Mouse (Mus musculus): ENCODE measurements around the gene Tor1b. TPM values are rescaled to one million over a fixed set of nuclear protein-coding genes. Genes with fewer than 3 reads are reported as not detected.
"Not testable (repeated sequence)": the region's sequence is repeated elsewhere in the genome, so short reads cannot be mapped to it uniquely, and the experiment has no call there.

Tor1b gene
- polyA plus RNA-seq, 1 experiment from 2014 or later = 27.2 TPM

- no peak overlapping the region; the same call in 1 of the 2 replicates for H3K9ac ChIP-seq (ENCODE audit: low read depth, low read length)
- H3K4me1 ChIP-seq (replicated peaks; ENCODE audit: control insufficient read depth, insufficient read depth, low read length) = peaks cover 11% of the 10 kb centered on the region
- 20% methylated on average over 14 of the region's 14 CpGs for WGBS
- H3K4me3 ChIP-seq (ENCODE audit: low read depth, low read length) = no peak overlapping the region
- no peaks in the 10 kb centered on the region for H3K27me3 ChIP-seq (replicated peaks; ENCODE audit: control insufficient read depth, insufficient read depth, low read length)
- H3K36me3 ChIP-seq (ENCODE audit: control insufficient read depth, insufficient read depth, low read length) = no peaks in the 10 kb centered on the region
- no peaks in the 10 kb centered on the region for H3K9me3 ChIP-seq (ENCODE audit: control insufficient read depth, low read length)
- DNase-seq (ENCODE audit: low spot score) = peak; percentile 77
- H3K4me2 ChIP-seq = peak overlapping the region; percentile 58
- peak; percentile 71 for ATAC-seq (replicated peaks; ENCODE audit: low FRiP score)
- 0 out of 2 replicates have a peak overlapping the region, but pooled peaks have one; percentile 3 for H3K27ac ChIP-seq (ENCODE audit: low read depth, low read length)
Measured at GRCm38 (mm10) chr2:30927844-30928628, 24.7 kb upstream of the Tor1b start.

- Histone ChIP-seq H3K9me3 (ENCODE audit: control insufficient read depth, low read length) (no peaks in the 10 kb centered on the region), H3K27ac (ENCODE audit: low read depth, low read length) (no peak overlapping the region), H3K4me3 (ENCODE audit: low read depth, low read length) (peak overlapping the region; percentile 36), H3K27me3 (replicated peaks; ENCODE audit: control insufficient read depth, insufficient read depth, low read length) (no peaks in the 10 kb centered on the region), H3K4me1 (replicated peaks; ENCODE audit: control insufficient read depth, insufficient read depth, low read length) (peaks cover 11% of the 10 kb centered on the region), H3K9ac (ENCODE audit: low read depth, low read length) (peak overlapping the region; percentile 0; the same call in 1 of the 2 replicates), H3K36me3 (ENCODE audit: control insufficient read depth, insufficient read depth, low read length) (no peaks in the 10 kb centered on the region), H3K4me2 (peak overlapping the region; percentile 58)
- 26% methylated on average over 12 of the region's 12 CpGs for WGBS
- ATAC-seq (replicated peaks; ENCODE audit: low FRiP score) = peak; percentile 90
- peak; percentile 60 for DNase-seq (ENCODE audit: low spot score)
Measured at GRCm38 (mm10) chr2:30928893-30929482, 23.8 kb upstream of the Tor1b start.

DNA sequence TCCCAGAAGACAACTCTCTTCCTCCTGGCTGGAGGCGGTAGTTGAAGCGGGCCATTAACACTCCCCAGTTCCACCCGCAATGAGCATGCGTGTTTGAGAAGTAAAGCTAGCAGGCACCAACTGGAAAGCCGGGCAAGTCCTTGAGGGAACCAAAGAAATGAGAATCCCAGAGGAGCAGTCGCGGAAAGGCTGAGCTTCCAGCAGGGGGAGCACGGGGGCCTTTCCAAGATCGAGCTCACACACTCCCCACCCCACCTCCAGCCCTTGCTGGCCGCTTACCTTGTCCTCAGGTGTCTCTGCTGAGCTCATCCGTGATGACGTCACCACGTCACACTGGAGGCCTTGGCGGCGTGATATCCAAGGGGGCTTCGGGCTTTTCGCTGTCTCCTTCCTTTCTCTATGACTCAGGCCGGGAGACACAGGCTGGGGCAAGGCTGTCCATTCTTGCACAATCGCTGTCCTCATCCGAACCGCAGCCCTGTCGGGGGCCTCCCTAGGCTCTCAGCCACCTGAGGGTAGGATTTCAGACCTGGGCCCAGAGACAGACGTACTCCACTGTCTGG is 23.2 kb upstream of the Tor1b start, which contains the start of gene Ptges:
Gene Ptges (minus strand): TSS at position 381 of the 563 bp plus-strand sequence.
- Histone ChIP-seq H3K4me2 (peak within 1 kb of the TSS; percentile 58), H3K36me3 (ENCODE audit: control insufficient read depth, insufficient read depth, low read length) (no peaks in the 10 kb centered on the region), H3K27me3 (replicated peaks; ENCODE audit: control insufficient read depth, insufficient read depth, low read length) (no peaks in the 10 kb centered on the region), H3K4me1 (replicated peaks; ENCODE audit: control insufficient read depth, insufficient read depth, low read length) (peaks cover 11% of the 10 kb centered on the region), H3K27ac (ENCODE audit: low read depth, low read length) (no peak within 1 kb of the TSS), H3K9ac (ENCODE audit: low read depth, low read length) (peak within 1 kb of the TSS; percentile 0; the same call in 1 of the 2 replicates), H3K9me3 (ENCODE audit: control insufficient read depth, low read length) (no peaks in the 10 kb centered on the region), H3K4me3 (ENCODE audit: low read depth, low read length) (peak within 1 kb of the TSS; percentile 36)
- 0 out of 2 replicates have a peak, but pooled peaks have one; percentile 40 for ATAC-seq (replicated peaks; ENCODE audit: low FRiP score)
- WGBS = 5% methylated on average over 23 of the region's 23 CpGs
- peak; percentile 65 for DNase-seq (ENCODE audit: low spot score)

GRCm38 (mm10) chr2:30930846-30931245 is 21.9 kb upstream of the Tor1b start:
- not testable (repeated sequence) for H3K27ac ChIP-seq (ENCODE audit: low read depth, low read length); H3K27me3 ChIP-seq (replicated peaks; ENCODE audit: control insufficient read depth, insufficient read depth, low read length); H3K9ac ChIP-seq (ENCODE audit: low read depth, low read length); H3K9me3 ChIP-seq (ENCODE audit: control insufficient read depth, low read length); DNase-seq (ENCODE audit: low spot score); ATAC-seq (replicated peaks; ENCODE audit: low FRiP score); H3K36me3 ChIP-seq (ENCODE audit: control insufficient read depth, insufficient read depth, low read length); H3K4me3 ChIP-seq (ENCODE audit: low read depth, low read length); H3K4me2 ChIP-seq
- 65% methylated on average over 2 of the region's 2 CpGs for WGBS
- peaks cover 11% of the 10 kb centered on the region for H3K4me1 ChIP-seq (replicated peaks; ENCODE audit: control insufficient read depth, insufficient read depth, low read length)

- WGBS = 80% methylated on average over 3 of the region's 3 CpGs
- no peak overlapping the region for H3K4me3 ChIP-seq (ENCODE audit: low read depth, low read length)
- ATAC-seq (replicated peaks; ENCODE audit: low FRiP score) (no peak), DNase-seq (ENCODE audit: low spot score) (no peak)
- H3K27me3 ChIP-seq (replicated peaks; ENCODE audit: control insufficient read depth, insufficient read depth, low read length) = no peaks in the 10 kb centered on the region
- H3K4me2 ChIP-seq = no peak overlapping the region
- no peaks in the 10 kb centered on the region for H3K36me3 ChIP-seq (ENCODE audit: control insufficient read depth, insufficient read depth, low read length)
- no peak overlapping the region for H3K9ac ChIP-seq (ENCODE audit: low read depth, low read length)
- H3K27ac ChIP-seq (ENCODE audit: low read depth, low read length) = no peak overlapping the region
- H3K9me3 ChIP-seq (ENCODE audit: control insufficient read depth, low read length) = no peaks in the 10 kb centered on the region
- peaks cover 11% of the 10 kb centered on the region for H3K4me1 ChIP-seq (replicated peaks; ENCODE audit: control insufficient read depth, insufficient read depth, low read length)
Measured at GRCm38 (mm10) chr2:30931922-30932321, 20.8 kb upstream of the Tor1b start.

DNA sequence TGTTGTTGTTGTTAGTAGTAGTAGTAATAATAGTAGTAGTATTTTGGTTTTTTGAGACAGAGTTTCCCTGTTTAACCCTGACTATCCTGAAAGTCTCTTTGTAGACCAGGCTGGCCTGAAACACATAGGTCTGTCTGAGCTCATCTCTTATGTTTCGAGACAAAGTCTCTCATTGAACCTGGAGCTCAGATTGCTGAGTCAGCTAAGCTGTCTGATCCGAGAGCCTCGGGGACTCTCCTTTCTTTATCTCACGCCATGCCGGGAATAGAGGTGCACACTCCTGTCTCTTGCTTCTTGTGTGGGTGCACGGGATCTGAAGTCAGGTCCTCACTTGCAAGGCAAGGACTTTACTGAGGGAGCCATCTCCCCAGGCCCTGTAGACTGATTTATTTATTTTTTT is 19.7 kb upstream of the Tor1b start:
- ATAC-seq (replicated peaks; ENCODE audit: low FRiP score) (no peak), DNase-seq (ENCODE audit: low spot score) (no peak)
- Histone ChIP-seq H3K9me3 (ENCODE audit: control insufficient read depth, low read length) (no peaks in the 10 kb centered on the region), H3K27me3 (replicated peaks; ENCODE audit: control insufficient read depth, insufficient read depth, low read length) (no peaks in the 10 kb centered on the region), H3K4me1 (replicated peaks; ENCODE audit: control insufficient read depth, insufficient read depth, low read length) (peaks cover 11% of the 10 kb centered on the region), H3K4me2 (no peak overlapping the region), H3K9ac (ENCODE audit: low read depth, low read length) (no peak overlapping the region), H3K27ac (ENCODE audit: low read depth, low read length) (no peak overlapping the region), H3K36me3 (ENCODE audit: control insufficient read depth, insufficient read depth, low read length) (no peaks in the 10 kb centered on the region), H3K4me3 (ENCODE audit: low read depth, low read length) (no peak overlapping the region)
- WGBS = 76% methylated on average over 6 of the region's 6 CpGs

DNA sequence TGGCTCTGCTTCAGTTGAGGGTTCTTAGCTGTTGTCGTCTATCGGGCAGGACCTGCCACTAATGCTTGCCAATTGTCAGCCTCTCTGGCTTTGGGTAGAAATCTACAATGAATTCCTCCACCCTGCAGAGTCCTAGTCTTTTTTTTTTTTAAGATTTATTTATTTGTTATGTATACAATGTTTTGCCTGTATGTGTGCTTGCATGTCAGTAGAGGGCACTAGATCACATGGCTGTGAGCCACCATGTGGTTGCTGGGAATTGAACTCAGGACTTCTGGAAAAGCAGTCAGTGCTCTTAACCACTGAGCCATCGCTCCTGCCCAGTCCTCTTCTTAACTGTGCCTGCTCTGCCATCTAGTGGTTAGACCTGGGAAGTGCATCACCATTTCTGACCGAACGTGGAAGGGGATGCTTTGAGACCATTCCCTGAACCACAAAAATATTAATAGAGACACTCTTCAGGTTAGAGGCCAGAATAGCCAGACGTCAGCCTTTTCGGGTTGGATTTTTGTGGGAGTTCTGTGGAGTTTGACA is 18.8 kb upstream of the Tor1b start:
- ATAC-seq (replicated peaks; ENCODE audit: low FRiP score) (no peak), DNase-seq (ENCODE audit: low spot score) (no peak)
- Histone ChIP-seq H3K36me3 (ENCODE audit: control insufficient read depth, insufficient read depth, low read length) (no peaks in the 10 kb centered on the region), H3K9ac (ENCODE audit: low read depth, low read length) (no peak overlapping the region), H3K27me3 (replicated peaks; ENCODE audit: control insufficient read depth, insufficient read depth, low read length) (no peaks in the 10 kb centered on the region), H3K4me2 (no peak overlapping the region), H3K4me1 (replicated peaks; ENCODE audit: control insufficient read depth, insufficient read depth, low read length) (peaks cover 7% of the 10 kb centered on the region), H3K27ac (ENCODE audit: low read depth, low read length) (no peak overlapping the region), H3K9me3 (ENCODE audit: control insufficient read depth, low read length) (no peaks in the 10 kb centered on the region), H3K4me3 (ENCODE audit: low read depth, low read length) (no peak overlapping the region)
- 18% methylated on average over 7 of the region's 7 CpGs for WGBS

- Histone ChIP-seq H3K9ac (ENCODE audit: low read depth, low read length) (no peak overlapping the region), H3K4me2 (no peak overlapping the region), H3K4me3 (ENCODE audit: low read depth, low read length) (no peak overlapping the region), H3K27ac (ENCODE audit: low read depth, low read length) (no peak overlapping the region), H3K4me1 (replicated peaks; ENCODE audit: control insufficient read depth, insufficient read depth, low read length) (no peaks in the 10 kb centered on the region), H3K36me3 (ENCODE audit: control insufficient read depth, insufficient read depth, low read length) (no peaks in the 10 kb centered on the region), H3K9me3 (ENCODE audit: control insufficient read depth, low read length) (no peaks in the 10 kb centered on the region), H3K27me3 (replicated peaks; ENCODE audit: control insufficient read depth, insufficient read depth, low read length) (no peaks in the 10 kb centered on the region)
- DNase-seq (ENCODE audit: low spot score) = no peak
- WGBS = 78% methylated on average over 3 of the region's 3 CpGs
- no peak for ATAC-seq (replicated peaks; ENCODE audit: low FRiP score)
Measured at GRCm38 (mm10) chr2:30936808-30937207, 16.0 kb upstream of the Tor1b start.
